Mouse (Mus musculus): Measurements from ENCODE around the gene Serpinb2. TPM values are rescaled to one million over a fixed set of nuclear protein-coding genes. Genes with fewer than 3 reads are reported as not detected.
A peak's percentile ranks its signal among the peaks of the same experiment; 100 is the strongest.

Gene Serpinb2
- not detected in 2 replicates for polyA plus RNA-seq (2016; fragmentation: Nextera tagmentation; extraction: Ambion mirVana)

GRCm38 (mm10) chr1:107511252-107511651 is at the start of gene Serpinb2:
Gene Serpinb2, plus strand, starts transcription at chr1:107511423.
- 75% methylated on average over 5 of the region's 5 CpGs for WGBS
- no peak for ATAC-seq (ENCODE audit: low FRiP score, low read depth)
- Histone ChIP-seq H3K4me2 (replicated peaks) (no peak within 1 kb of the TSS), H3K27me3 (no peaks in the 10 kb centered on the region), H3K27ac (replicated peaks) (no peak within 1 kb of the TSS), H3K36me3 (no peaks in the 10 kb centered on the region), H3K4me1 (no peaks in the 10 kb centered on the region), H3K9ac (replicated peaks) (no peak within 1 kb of the TSS), H3K9me3 (no peaks in the 10 kb centered on the region), H3K4me3 (no peak within 1 kb of the TSS)

- Histone ChIP-seq H3K27ac (replicated peaks) (no peak overlapping the region), H3K27me3 (no peaks in the 10 kb centered on the region), H3K9me3 (no peaks in the 10 kb centered on the region), H3K4me1 (no peaks in the 10 kb centered on the region), H3K4me3 (no peak overlapping the region), H3K4me2 (replicated peaks) (no peak overlapping the region), H3K36me3 (no peaks in the 10 kb centered on the region), H3K9ac (replicated peaks) (no peak overlapping the region)
- ATAC-seq (ENCODE audit: low FRiP score, low read depth), result no peak
Observed at GRCm38 (mm10) chr1:107479909-107480308, 31.3 kb upstream of the Serpinb2 start.

GRCm38 (mm10) chr1:107481452-107481851 is 29.8 kb upstream of the Serpinb2 start:
- peak overlapping the region; percentile 34 for H3K4me2 ChIP-seq (replicated peaks)
- peak; percentile 93 for ATAC-seq (ENCODE audit: low FRiP score, low read depth)
- H3K9me3 ChIP-seq, result no peaks in the 10 kb centered on the region
- H3K4me1 ChIP-seq, result no peaks in the 10 kb centered on the region
- no peak overlapping the region for H3K4me3 ChIP-seq
- WGBS, result 25% methylated on average over 11 of the region's 11 CpGs
- H3K36me3 ChIP-seq, result no peaks in the 10 kb centered on the region
- H3K9ac ChIP-seq (replicated peaks), result no peak overlapping the region
- no peaks in the 10 kb centered on the region for H3K27me3 ChIP-seq
- no peak overlapping the region for H3K27ac ChIP-seq (replicated peaks)

- Histone ChIP-seq H3K9me3 (no peaks in the 10 kb centered on the region), H3K27ac (replicated peaks) (no peak overlapping the region), H3K27me3 (no peaks in the 10 kb centered on the region), H3K4me2 (replicated peaks) (no peak overlapping the region), H3K4me1 (no peaks in the 10 kb centered on the region), H3K4me3 (no peak overlapping the region), H3K9ac (replicated peaks) (no peak overlapping the region), H3K36me3 (no peaks in the 10 kb centered on the region)
- ATAC-seq (ENCODE audit: low FRiP score, low read depth), result no peak
- 81% methylated on average over 8 of the region's 8 CpGs for WGBS
Observed at GRCm38 (mm10) chr1:107489577-107489976, 21.6 kb upstream of the Serpinb2 start.

GRCm38 (mm10) chr1:107496789-107497188 is 14.4 kb upstream of the Serpinb2 start:
- no peak for ATAC-seq (ENCODE audit: low FRiP score, low read depth)
- no peaks in the 10 kb centered on the region for H3K4me1 ChIP-seq
- H3K4me3 ChIP-seq, result no peak overlapping the region
- no peaks in the 10 kb centered on the region for H3K9me3 ChIP-seq
- no peaks in the 10 kb centered on the region for H3K27me3 ChIP-seq
- no peak overlapping the region for H3K9ac ChIP-seq (replicated peaks)
- 81% methylated on average over 2 of the region's 2 CpGs for WGBS
- H3K27ac ChIP-seq (replicated peaks), result no peak overlapping the region
- H3K4me2 ChIP-seq (replicated peaks), result no peak overlapping the region
- H3K36me3 ChIP-seq, result no peaks in the 10 kb centered on the region

- no peak overlapping the region for H3K4me3 ChIP-seq
- no peak overlapping the region for H3K9ac ChIP-seq (replicated peaks)
- H3K9me3 ChIP-seq, result no peaks in the 10 kb centered on the region
- ATAC-seq (ENCODE audit: low FRiP score, low read depth), result no peak
- no peak overlapping the region for H3K27ac ChIP-seq (replicated peaks)
- H3K36me3 ChIP-seq, result no peaks in the 10 kb centered on the region
- no peak overlapping the region for H3K4me2 ChIP-seq (replicated peaks)
- no peaks in the 10 kb centered on the region for H3K27me3 ChIP-seq
- no peaks in the 10 kb centered on the region for H3K4me1 ChIP-seq
Observed at GRCm38 (mm10) chr1:107502025-107502424, 9.2 kb upstream of the Serpinb2 start.

GRCm38 (mm10) chr1:107503294-107503693 is 7.9 kb upstream of the Serpinb2 start:
- no peak overlapping the region for H3K9ac ChIP-seq (replicated peaks)
- H3K4me1 ChIP-seq, result no peaks in the 10 kb centered on the region
- no peaks in the 10 kb centered on the region for H3K36me3 ChIP-seq
- no peak for ATAC-seq (ENCODE audit: low FRiP score, low read depth)
- H3K9me3 ChIP-seq, result no peaks in the 10 kb centered on the region
- H3K27me3 ChIP-seq, result no peaks in the 10 kb centered on the region
- H3K4me3 ChIP-seq, result no peak overlapping the region
- H3K27ac ChIP-seq (replicated peaks), result no peak overlapping the region
- no peak overlapping the region for H3K4me2 ChIP-seq (replicated peaks)
- WGBS, result 71% methylated on average over 3 of the region's 3 CpGs

GRCm38 (mm10) chr1:107505898-107506562 is 5.2 kb upstream of the Serpinb2 start:
- H3K36me3 ChIP-seq, result no peaks in the 10 kb centered on the region
- no peaks in the 10 kb centered on the region for H3K4me1 ChIP-seq
- H3K9ac ChIP-seq (replicated peaks), result no peak overlapping the region
- H3K9me3 ChIP-seq, result no peaks in the 10 kb centered on the region
- WGBS, result 86% methylated on average over 8 of the region's 8 CpGs
- ATAC-seq (ENCODE audit: low FRiP score, low read depth), result no peak
- H3K4me3 ChIP-seq, result no peak overlapping the region
- H3K27ac ChIP-seq (replicated peaks), result no peak overlapping the region
- H3K27me3 ChIP-seq, result no peaks in the 10 kb centered on the region
- no peak overlapping the region for H3K4me2 ChIP-seq (replicated peaks)

GRCm38 (mm10) chr1:107512194-107513138 is 1.2 kb downstream of the Serpinb2 start:
- Histone ChIP-seq H3K4me1 (no peaks in the 10 kb centered on the region), H3K27ac (replicated peaks) (no peak overlapping the region), H3K9ac (replicated peaks) (no peak overlapping the region), H3K9me3 (no peaks in the 10 kb centered on the region), H3K27me3 (no peaks in the 10 kb centered on the region), H3K36me3 (no peaks in the 10 kb centered on the region), H3K4me2 (replicated peaks) (no peak overlapping the region), H3K4me3 (no peak overlapping the region)
- no peak for ATAC-seq (ENCODE audit: low FRiP score, low read depth)
- WGBS, result 77% methylated on average over 2 of the region's 2 CpGs

GRCm38 (mm10) chr1:107513530-107513929 is 2.3 kb downstream of the Serpinb2 start:
- 89% methylated on average over 1 of the region's 1 CpGs for WGBS
- H3K4me1 ChIP-seq, result no peaks in the 10 kb centered on the region
- H3K9ac ChIP-seq (replicated peaks), result no peak overlapping the region
- H3K27me3 ChIP-seq, result no peaks in the 10 kb centered on the region
- no peak for ATAC-seq (ENCODE audit: low FRiP score, low read depth)
- H3K4me2 ChIP-seq (replicated peaks), result no peak overlapping the region
- H3K27ac ChIP-seq (replicated peaks), result no peak overlapping the region
- H3K4me3 ChIP-seq, result no peak overlapping the region
- H3K9me3 ChIP-seq, result no peaks in the 10 kb centered on the region
- no peaks in the 10 kb centered on the region for H3K36me3 ChIP-seq

GRCm38 (mm10) chr1:107515839-107516498 is 4.7 kb downstream of the Serpinb2 start:
- no peak overlapping the region for H3K4me3 ChIP-seq
- no peak overlapping the region for H3K4me2 ChIP-seq (replicated peaks)
- H3K9me3 ChIP-seq, result no peaks in the 10 kb centered on the region
- 69% methylated on average over 2 of the region's 2 CpGs for WGBS
- H3K27ac ChIP-seq (replicated peaks), result no peak overlapping the region
- no peaks in the 10 kb centered on the region for H3K36me3 ChIP-seq
- no peak for ATAC-seq (ENCODE audit: low FRiP score, low read depth)
- H3K27me3 ChIP-seq, result no peaks in the 10 kb centered on the region
- no peak overlapping the region for H3K9ac ChIP-seq (replicated peaks)
- no peaks in the 10 kb centered on the region for H3K4me1 ChIP-seq

- ATAC-seq (ENCODE audit: low FRiP score, low read depth), result no peak
Observed at GRCm38 (mm10) chr1:107525592-107525991, 14.4 kb downstream of the Serpinb2 start.

More at GRCm38 (mm10) chr1:107525592-107525991, 14.4 kb downstream of the Serpinb2 start:
- Histone ChIP-seq H3K27me3 (no peaks in the 10 kb centered on the region), H3K9ac (replicated peaks) (no peak overlapping the region), H3K9me3 (no peaks in the 10 kb centered on the region), H3K4me3 (no peak overlapping the region), H3K4me1 (no peaks in the 10 kb centered on the region), H3K27ac (replicated peaks) (no peak overlapping the region), H3K4me2 (replicated peaks) (no peak overlapping the region), H3K36me3 (no peaks in the 10 kb centered on the region)
- 84% methylated on average over 4 of the region's 4 CpGs for WGBS

Data from midbrain, embryonic 12.5 days (tissue).